Mouse (Mus musculus) heart, embryonic 15.5 days (tissue): ENCODE measurements around the gene Dnmt3l. TPM values are rescaled to one million over a fixed set of nuclear protein-coding genes. Genes with fewer than 3 reads are reported as not detected.
A peak's percentile ranks its signal among the peaks of the same experiment; 100 is the strongest.

ENCODE experiments used
- ATAC-seq: fragments of 200-750 bp; cut with Nextera tagmentation; replicated peaks from 2 replicates; pipeline ENCODE4 v1.8.0; 2017; ENCODE audit warnings: low read depth, moderate TSS enrichment; ENCODE audit not compliant: insufficient number of reproducible peaks, insufficient read depth, low FRiP score
- H3K27ac ChIP-seq: fragments of 300-500 bp; sonication (generic); 2 replicates; pipeline ENCODE4 v1.5.1; 2015; ENCODE audit warnings: mild to moderate bottlenecking, inconsistent platforms
- H3K27me3 ChIP-seq: fragments of 300-500 bp; sonication (generic); 2 replicates; pipeline ENCODE4 v1.6.1; 2015; ENCODE audit warnings: inconsistent platforms
- H3K36me3 ChIP-seq: fragments of 300-500 bp; sonication (generic); 2 replicates; pipeline ENCODE4 v1.6.1; 2015; ENCODE audit warnings: mild to moderate bottlenecking, inconsistent platforms
- H3K4me1 ChIP-seq: fragments of 300-500 bp; sonication (generic); replicated peaks from 2 replicates; pipeline ENCODE4 v1.6.1; 2015; ENCODE audit warnings: inconsistent platforms
- H3K4me2 ChIP-seq: fragments of 300-500 bp; sonication (generic); 2 replicates; pipeline ENCODE4 v1.6.1; 2015; ENCODE audit warnings: inconsistent platforms, mild to moderate bottlenecking, moderate library complexity
- H3K4me3 ChIP-seq: fragments of 300-500 bp; sonication (generic); 2 replicates; pipeline ENCODE4 v1.5.1; 2015; ENCODE audit warnings: mild to moderate bottlenecking, inconsistent platforms
- H3K9ac ChIP-seq: fragments of 300-500 bp; sonication (generic); 2 replicates; pipeline ENCODE4 v1.6.1; 2015; ENCODE audit warnings: mild to moderate bottlenecking, inconsistent platforms
- H3K9me3 ChIP-seq: fragments of 300-500 bp; sonication (generic); replicated peaks from 2 replicates; pipeline ENCODE4 v1.6.1; 2016; ENCODE audit warnings: inconsistent platforms
- WGBS: fragments of 180-500 bp; shearing (Covaris S2); methylation state at CpG from one replicate; pipeline ENCODE4 v1.1.7; 2015; ENCODE audit warnings: mixed read lengths; 5-methylcytosine and 5-hydroxymethylcytosine counted together
- polyA plus RNA-seq: library from polyadenylated mRNA; unstranded; fragments of >200 nt; fragmentation: Nextera tagmentation; extraction: Ambion mirVana; gene quantifications from 2 replicates; pipeline ENCODE4 v1.2.1, GENCODE M21; 2015

Gene Dnmt3l
- polyA plus RNA-seq, 1 experiment from 2014 or later, result not detected

- Histone ChIP-seq H3K4me3 (no peak overlapping the region), H3K36me3 (no peaks in the 10 kb centered on the region), H3K4me2 (no peak overlapping the region), H3K4me1 (no peaks in the 10 kb centered on the region), H3K27ac (no peak overlapping the region), H3K9ac (no peak overlapping the region), H3K9me3 (no peaks in the 10 kb centered on the region), H3K27me3 (peaks cover 10% of the 10 kb centered on the region)
- WGBS, result 75% methylated on average over 9 of the region's 9 CpGs
- no peak for ATAC-seq
Measured at GRCm38 (mm10) chr10:78063122-78063521, 21.4 kb downstream of the Dnmt3l start.

- no peaks in the 10 kb centered on the region for H3K9me3 ChIP-seq
- peaks cover 13% of the 10 kb centered on the region for H3K4me1 ChIP-seq
- no peak overlapping the region for H3K4me2 ChIP-seq
- H3K36me3 ChIP-seq, result no peaks in the 10 kb centered on the region
- peaks cover 23% of the 10 kb centered on the region for H3K27me3 ChIP-seq
- WGBS, result 38% methylated on average over 4 of the region's 4 CpGs
- no peak overlapping the region for H3K4me3 ChIP-seq
- no peak for ATAC-seq
- no peak overlapping the region for H3K27ac ChIP-seq
- H3K9ac ChIP-seq, result no peak overlapping the region
Measured at GRCm38 (mm10) chr10:78067226-78067625, 25.5 kb downstream of the Dnmt3l start.

GRCm38 (mm10) chr10:78068541-78068940, 26.8 kb downstream of the Dnmt3l start:
- Histone ChIP-seq H3K36me3 (no peaks in the 10 kb centered on the region), H3K4me2 (peak overlapping the region; percentile 97), H3K27ac (no peak overlapping the region), H3K27me3 (peaks cover 23% of the 10 kb centered on the region), H3K4me1 (peaks cover 13% of the 10 kb centered on the region), H3K9me3 (no peaks in the 10 kb centered on the region), H3K4me3 (peak overlapping the region; percentile 65), H3K9ac (peak overlapping the region; percentile 50)
- 14% methylated on average over 11 of the region's 11 CpGs for WGBS
- ATAC-seq, result no peak

GRCm38 (mm10) chr10:78069101-78070011, 27.6 kb downstream of the Dnmt3l start, which contains the start of gene Icosl:
Gene Icosl, plus strand, starts transcription at chr10:78069302.
- no peak within 1 kb of the TSS for H3K27ac ChIP-seq

GRCm38 (mm10) chr10:78074151-78074550, 32.4 kb downstream of the Dnmt3l start:
- H3K4me1 ChIP-seq, result peaks cover 6% of the 10 kb centered on the region
- no peak overlapping the region for H3K4me2 ChIP-seq
- H3K27me3 ChIP-seq, result peaks cover 13% of the 10 kb centered on the region
- H3K4me3 ChIP-seq, result no peak overlapping the region
- no peaks in the 10 kb centered on the region for H3K9me3 ChIP-seq
- ATAC-seq, result no peak
- no peak overlapping the region for H3K9ac ChIP-seq
- no peaks in the 10 kb centered on the region for H3K36me3 ChIP-seq
- WGBS, result 62% methylated on average over 4 of the region's 4 CpGs
- H3K27ac ChIP-seq, result no peak overlapping the region

More at GRCm38 (mm10) chr10:78069101-78070011, 27.6 kb downstream of the Dnmt3l start, which contains the start of gene Icosl:
- Histone ChIP-seq H3K4me3 (peak within 1 kb of the TSS; percentile 65), H3K9me3 (no peaks in the 10 kb centered on the region), H3K36me3 (no peaks in the 10 kb centered on the region), H3K9ac (peak within 1 kb of the TSS; percentile 50), H3K4me2 (peak within 1 kb of the TSS; percentile 97), H3K27me3 (peaks cover 20% of the 10 kb centered on the region), H3K4me1 (peaks cover 13% of the 10 kb centered on the region)
- peak; percentile 85 for ATAC-seq
- under 1% methylated on average over 66 of the region's 66 CpGs for WGBS

- H3K27ac ChIP-seq, result no peak overlapping the region
- no peaks in the 10 kb centered on the region for H3K9me3 ChIP-seq
- peaks cover under 1% of the 10 kb centered on the region for H3K4me1 ChIP-seq
- no peak overlapping the region for H3K9ac ChIP-seq
- no peak for ATAC-seq
- peaks cover 11% of the 10 kb centered on the region for H3K27me3 ChIP-seq
- H3K4me3 ChIP-seq, result no peak overlapping the region
- no peak overlapping the region for H3K4me2 ChIP-seq
- WGBS, result 75% methylated on average over 11 of the region's 11 CpGs
- H3K36me3 ChIP-seq, result no peaks in the 10 kb centered on the region
Measured at GRCm38 (mm10) chr10:78074977-78075376, 33.2 kb downstream of the Dnmt3l start.

GRCm38 (mm10) chr10:78077862-78078261, 36.1 kb downstream of the Dnmt3l start:
- no peak overlapping the region for H3K9ac ChIP-seq
- H3K4me2 ChIP-seq, result no peak overlapping the region
- no peak overlapping the region for H3K27ac ChIP-seq
- WGBS, result 72% methylated on average over 9 of the region's 9 CpGs
- no peaks in the 10 kb centered on the region for H3K9me3 ChIP-seq
- no peaks in the 10 kb centered on the region for H3K4me1 ChIP-seq
- H3K27me3 ChIP-seq, result 0 out of 2 replicates have a peak, but pooled peaks cover 3% of the 10 kb centered on the region
- no peak for ATAC-seq
- no peaks in the 10 kb centered on the region for H3K36me3 ChIP-seq
- H3K4me3 ChIP-seq, result no peak overlapping the region

- no peak for ATAC-seq
- no peaks in the 10 kb centered on the region for H3K36me3 ChIP-seq
Measured at GRCm38 (mm10) chr10:78078276-78078675, 36.5 kb downstream of the Dnmt3l start.

GRCm38 (mm10) chr10:78079955-78080591, 38.3 kb downstream of the Dnmt3l start:
- WGBS, result 72% methylated on average over 4 of the region's 4 CpGs
- no peaks in the 10 kb centered on the region for H3K9me3 ChIP-seq

More at GRCm38 (mm10) chr10:78078276-78078675, 36.5 kb downstream of the Dnmt3l start:
- Histone ChIP-seq H3K27me3 (0 out of 2 replicates have a peak, but pooled peaks cover 3% of the 10 kb centered on the region), H3K4me2 (no peak overlapping the region), H3K9ac (no peak overlapping the region), H3K9me3 (no peaks in the 10 kb centered on the region), H3K4me3 (no peak overlapping the region), H3K27ac (no peak overlapping the region), H3K4me1 (no peaks in the 10 kb centered on the region)
- WGBS, result 63% methylated on average over 5 of the region's 5 CpGs

GRCm38 (mm10) chr10:78084073-78084472, 42.3 kb downstream of the Dnmt3l start:
- Histone ChIP-seq H3K9ac (no peak overlapping the region), H3K9me3 (no peaks in the 10 kb centered on the region), H3K36me3 (no peaks in the 10 kb centered on the region), H3K4me1 (no peaks in the 10 kb centered on the region), H3K27me3 (no peaks in the 10 kb centered on the region), H3K27ac (no peak overlapping the region), H3K4me3 (no peak overlapping the region), H3K4me2 (no peak overlapping the region)
- WGBS, result 36% methylated on average over 1 of the region's 1 CpGs
- ATAC-seq, result no peak

More at GRCm38 (mm10) chr10:78079955-78080591, 38.3 kb downstream of the Dnmt3l start:
- ATAC-seq, result no peak
- H3K9ac ChIP-seq, result no peak overlapping the region
- no peak overlapping the region for H3K4me2 ChIP-seq
- no peak overlapping the region for H3K4me3 ChIP-seq
- no peaks in the 10 kb centered on the region for H3K4me1 ChIP-seq
- H3K36me3 ChIP-seq, result no peaks in the 10 kb centered on the region
- H3K27me3 ChIP-seq, result 0 out of 2 replicates have a peak, but pooled peaks cover 3% of the 10 kb centered on the region
- no peak overlapping the region for H3K27ac ChIP-seq

GRCm38 (mm10) chr10:78085711-78086110, 44.0 kb downstream of the Dnmt3l start:
- Histone ChIP-seq H3K9ac (no peak overlapping the region), H3K9me3 (no peaks in the 10 kb centered on the region), H3K4me2 (no peak overlapping the region), H3K36me3 (no peaks in the 10 kb centered on the region), H3K27me3 (no peaks in the 10 kb centered on the region), H3K4me3 (no peak overlapping the region), H3K4me1 (no peaks in the 10 kb centered on the region; the same call in none of the 2 replicates), H3K27ac (no peak overlapping the region)
- 87% methylated on average over 6 of the region's 6 CpGs for WGBS
- ATAC-seq, result no peak
